14 mouse cellular contexts compared by ENCODE assay signal in genomic region chr3:143789932-143790570, GRCm38 (mm10).
"Had no signal": no experiment of that assay in that cellular context is flagged by ENCODE, and none has a peak within 500 bp of the region (broad histone marks: within the 10 kb centered on the region; RNA-seq: fewer than 3 reads in every experiment).

No protein-coding gene starts in this region.

- H3K4me3 ChIP-seq: layer of hippocampus, adult 2 months; limb, embryonic 15.5 days; liver, embryonic 12.5 days; neural tube, embryonic 13.5 days had no signal

- ATAC-seq: intestine, postnatal 0 days; liver, embryonic 12.5 days had no signal

- H3K4me1 ChIP-seq: limb, embryonic 15.5 days; liver, embryonic 12.5 days had no signal

- H3K9ac ChIP-seq: limb, embryonic 15.5 days; liver, embryonic 12.5 days; lung, embryonic 14.5 days; neural tube, embryonic 13.5 days had no signal

- H3K36me3 ChIP-seq: limb, embryonic 15.5 days; liver, embryonic 12.5 days; neural tube, embryonic 13.5 days had no signal

- H3K9me3 ChIP-seq: limb, embryonic 15.5 days; liver, embryonic 12.5 days; neural tube, embryonic 13.5 days had no signal

- H3K27me3 ChIP-seq: limb, embryonic 15.5 days; liver, embryonic 12.5 days; neural tube, embryonic 13.5 days had no signal

- DNase-seq: kidney, adult 9 months; kidney, postnatal 10 days; kidney, postnatal 4 days; left cerebral cortex, postnatal 4 days; lung, embryonic 14.5 days; lung, postnatal 14 days; right cerebral cortex, adult 18-20 months; right cerebral cortex, postnatal 25 days; thymus, postnatal 36 days had no signal

- H3K27ac ChIP-seq: layer of hippocampus, adult 2 months; limb, embryonic 15.5 days; liver, embryonic 12.5 days; neural tube, embryonic 13.5 days had no signal

- H3K4me2 ChIP-seq: limb, embryonic 15.5 days; liver, embryonic 12.5 days; lung, embryonic 14.5 days; neural tube, embryonic 13.5 days had no signal
